Mouse (Mus musculus): ENCODE measurements at regions not wholly inside any gene's neighbourhood (a gene's known extent, or its start where the extent isn't known, plus 50 kb on each side); places are given as distances from the start of the nearest gene placed in this dataset.

DNA sequence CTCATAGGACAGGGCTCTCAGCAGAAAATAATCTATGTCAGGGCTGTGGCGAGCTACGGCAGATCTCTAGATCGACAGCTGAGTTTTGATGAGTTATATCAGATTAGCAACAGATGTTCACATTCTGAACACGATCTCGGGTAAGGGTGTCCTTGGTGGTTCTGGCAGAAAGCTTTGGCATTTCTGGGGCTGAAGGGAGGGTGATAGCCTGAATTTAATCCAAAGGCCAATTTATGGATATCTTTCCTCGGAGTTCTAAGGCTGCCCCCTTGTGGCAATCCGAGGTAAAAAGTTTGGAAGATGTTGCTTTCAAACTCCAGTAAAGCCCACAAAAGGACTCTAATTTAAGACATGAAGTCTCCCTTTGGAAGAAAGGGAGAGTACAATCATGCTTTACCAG lies 101.3 kb upstream of the Luzp2 start:
- peak; percentile 25 for DNase-seq

DNA sequence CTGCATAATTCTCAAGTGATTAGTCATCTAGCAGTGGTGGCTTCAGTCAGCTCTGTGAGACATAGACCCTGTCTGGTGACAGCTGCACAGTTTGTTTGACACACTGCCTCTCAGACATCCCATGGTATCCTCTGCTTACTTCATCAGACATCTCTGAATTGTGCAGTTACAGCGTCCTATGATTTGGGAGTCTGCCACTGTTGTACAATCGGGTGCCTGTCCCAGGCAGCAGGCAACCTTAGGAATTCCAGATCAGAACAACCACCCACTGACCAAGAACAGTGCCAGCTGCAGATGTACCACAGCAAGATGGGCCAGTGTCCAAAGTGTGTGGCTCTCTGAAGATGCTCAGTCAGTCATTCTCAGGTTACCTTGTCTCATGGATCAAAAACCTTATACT lies 100.4 kb upstream of the Luzp2 start:
- DNase-seq: no peak

DNA sequence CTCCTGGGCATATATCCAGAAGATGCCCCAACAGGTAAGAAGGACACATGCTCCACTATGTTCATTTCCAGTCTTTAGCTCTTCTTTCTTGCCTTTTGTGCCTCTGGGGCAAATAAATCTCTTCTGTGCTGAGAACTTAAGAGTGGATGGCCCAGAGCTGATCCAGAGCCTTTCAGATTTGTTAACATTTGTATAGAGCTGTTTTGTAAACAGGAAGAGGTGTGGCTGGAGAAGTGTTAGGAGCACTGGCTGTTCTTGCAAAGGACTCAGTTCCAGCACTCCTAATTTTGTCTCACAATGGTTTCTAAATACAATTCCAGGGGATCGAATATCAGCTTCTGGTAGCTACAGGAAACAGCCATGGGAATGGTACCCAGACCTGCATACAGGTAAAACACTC lies 68.0 kb upstream of the Luzp2 start:
- no peak for DNase-seq

DNA sequence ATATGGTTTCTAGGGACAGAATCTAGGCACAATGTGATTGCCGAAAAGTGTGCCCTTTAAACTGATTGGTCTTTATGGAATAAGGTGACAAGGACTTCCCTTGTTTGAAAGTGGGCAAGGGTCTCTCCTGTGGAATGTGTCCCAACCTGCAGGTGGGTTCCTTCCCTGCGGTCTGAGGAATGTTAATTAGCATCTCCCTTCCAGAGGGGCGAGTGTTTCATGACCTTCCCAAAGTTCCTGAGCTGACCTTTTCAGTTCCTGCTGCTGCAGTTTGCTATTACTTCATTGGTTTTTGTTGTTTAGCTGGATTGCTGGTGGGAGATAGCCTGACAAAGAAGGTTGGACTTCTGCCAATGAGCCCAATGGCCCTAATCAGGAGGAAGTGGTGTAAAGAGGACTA lies 66.6 kb upstream of the Luzp2 start:
- DNase-seq: no peak

DNA sequence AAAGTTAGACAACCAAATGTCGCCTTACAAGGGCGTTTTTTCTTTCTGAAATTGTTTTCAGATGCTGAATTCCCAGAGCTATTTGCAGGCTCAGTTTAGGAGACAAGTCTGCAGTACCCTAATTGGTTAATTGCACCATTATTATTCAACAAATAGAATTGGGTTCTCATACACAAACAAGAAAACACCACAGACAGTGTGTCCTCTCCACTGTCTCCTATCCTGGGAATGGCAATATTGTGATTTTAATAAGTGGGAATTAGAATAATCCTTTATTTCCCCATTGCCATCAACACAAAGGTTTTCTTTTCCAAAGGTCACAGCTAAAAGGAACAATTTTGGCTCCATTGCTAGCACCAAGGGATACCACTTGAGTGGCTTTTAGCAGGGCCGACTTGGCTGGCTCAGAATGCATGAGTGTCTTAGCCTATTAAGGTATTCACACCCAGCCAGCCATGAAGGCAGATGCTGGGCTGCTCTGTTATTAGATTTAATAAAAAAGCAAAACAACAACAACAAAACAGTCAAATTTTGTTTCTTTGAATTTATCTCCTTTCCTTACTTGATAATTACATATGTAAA lies 53.3 kb upstream of the Luzp2 start:
- DNase-seq: no peak

DNA sequence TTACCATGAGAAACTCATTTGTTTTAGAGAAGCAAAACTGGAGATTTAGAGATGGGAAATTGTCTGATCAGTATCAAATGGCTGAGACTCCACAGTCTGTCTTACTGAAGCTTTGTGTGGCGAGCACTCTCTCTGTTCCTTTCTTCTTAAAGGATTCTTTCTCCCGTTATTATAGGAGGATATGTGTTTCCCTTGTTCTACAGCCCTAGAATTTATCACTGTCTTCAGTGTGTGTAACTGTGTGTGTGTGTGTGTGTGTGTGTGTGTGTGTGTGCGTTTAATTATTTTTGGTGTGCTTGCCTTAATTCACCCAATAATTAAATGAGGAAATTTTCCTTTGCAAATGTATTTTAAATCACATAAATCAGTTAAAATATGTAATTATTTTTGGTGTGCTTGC lies 52.7 kb upstream of the Luzp2 start:
- no peak for DNase-seq

DNA sequence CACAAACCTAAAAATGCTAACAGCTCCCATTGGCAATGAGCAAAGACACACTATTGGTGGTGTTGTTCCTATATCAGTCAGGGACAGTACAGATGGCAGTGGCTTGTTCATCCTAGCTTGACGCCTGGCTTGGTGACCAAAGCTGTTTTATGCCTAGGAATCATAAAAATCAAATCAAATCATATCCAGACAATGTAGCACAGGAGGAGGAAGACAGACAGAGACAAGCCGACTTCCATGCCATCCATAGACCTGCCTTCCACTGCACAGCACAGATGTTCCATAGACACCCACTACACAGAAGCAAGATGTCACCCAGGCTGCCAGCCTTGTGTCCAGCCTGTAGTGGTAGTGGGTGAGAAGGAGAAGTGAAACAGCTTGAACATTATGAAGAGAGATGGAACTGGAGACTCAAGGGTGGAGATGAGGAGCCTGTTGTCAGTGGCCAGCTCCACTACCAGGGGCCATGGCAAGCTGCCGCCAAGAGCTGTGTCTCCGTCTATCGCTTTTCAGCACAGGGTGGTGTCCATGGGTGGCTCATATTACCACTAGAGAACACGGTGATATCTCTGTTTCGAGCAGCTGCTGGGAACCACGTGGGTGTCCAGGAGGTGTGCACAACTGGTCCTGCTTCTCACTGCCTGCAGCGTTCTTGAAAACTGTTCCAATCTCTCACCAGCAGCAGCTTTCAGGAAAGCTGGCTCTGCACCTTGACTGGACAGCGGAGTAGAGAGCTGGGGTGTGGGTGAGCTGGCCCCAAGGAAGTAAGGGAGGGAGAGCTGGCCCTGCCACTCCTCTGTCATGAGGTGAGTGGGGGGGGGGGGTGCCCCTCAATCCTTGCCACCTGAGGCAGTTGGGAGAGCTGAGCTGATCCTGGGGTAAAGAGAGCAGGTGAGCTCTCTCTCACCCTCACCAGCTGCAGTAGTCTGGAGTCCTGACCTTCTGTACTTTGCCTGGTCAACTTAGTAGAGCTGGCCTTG lies 51.5 kb upstream of the Luzp2 start:
- DNase-seq: no peak
